Mouse (Mus musculus): ENCODE results near the gene Ak5. TPM values are rescaled to one million over a fixed set of nuclear protein-coding genes. Genes with fewer than 3 reads are reported as not detected.

Ak5 gene
- polyA plus RNA-seq, 1 experiment from 2014 or later = 0.93 TPM

GRCm38 (mm10) chr3:152468032-152468431 is 200.1 kb downstream of the Ak5 start:
- Histone ChIP-seq H3K36me3 (ENCODE audit: control insufficient read depth, insufficient read depth, low read length) (no peaks in the 10 kb centered on the region), H3K27me3 (ENCODE audit: control insufficient read depth, insufficient read depth, low read length) (no peaks in the 10 kb centered on the region), H3K9ac (ENCODE audit: low read length) (no peak overlapping the region), H3K9me3 (ENCODE audit: control insufficient read depth, low read length) (no peaks in the 10 kb centered on the region), H3K4me1 (ENCODE audit: control insufficient read depth in 2 of 2, insufficient read depth in 2 of 2, low read length in 2 of 2) (peaks cover 21 to 28% of the 10 kb centered on the region in 2 experiments), H3K4me2 (ENCODE audit: low read length) (no peak overlapping the region), H3K4me3 (ENCODE audit: control insufficient read depth in 1 of 2, insufficient read depth in 1 of 2, low read depth in 1 of 2, low read length in 2 of 2) (no peak overlapping the region), H3K27ac (replicated peaks in 1 of 2; ENCODE audit: control insufficient read depth in 1 of 2, insufficient read depth in 1 of 2, low read depth in 2 of 2, low read length in 2 of 2) (no peak overlapping the region)
- no peak for ATAC-seq (ENCODE audit: insufficient number of reproducible peaks, insufficient read depth, low FRiP score, low read depth)
- 89% methylated on average over 8 of the region's 8 CpGs for WGBS

DNA sequence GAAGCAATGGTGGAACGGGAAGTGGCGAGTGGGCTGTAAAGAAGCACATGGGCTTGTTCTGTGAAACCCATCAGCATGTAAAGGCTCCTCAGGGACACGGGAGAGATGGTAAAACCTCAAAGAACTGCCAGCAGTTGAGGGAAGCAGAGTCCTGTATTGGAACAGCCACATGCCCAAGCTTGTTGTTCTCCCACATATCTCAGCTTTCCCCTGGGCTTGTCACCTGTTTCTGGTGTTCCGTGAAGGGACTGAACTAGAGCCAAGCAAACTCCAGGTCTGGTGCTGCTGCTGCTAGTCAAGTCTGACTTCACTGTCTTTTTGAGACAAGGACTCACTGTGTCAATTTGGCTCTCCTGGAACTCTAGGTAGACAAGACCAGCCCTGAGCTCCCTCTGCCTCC is 200.8 kb downstream of the Ak5 start:
- no peak overlapping the region for H3K9ac ChIP-seq (ENCODE audit: low read length)
- H3K27ac ChIP-seq (replicated peaks in 1 of 2; ENCODE audit: control insufficient read depth in 1 of 2, insufficient read depth in 1 of 2, low read depth in 2 of 2, low read length in 2 of 2) = 0 out of 4 replicates have a peak overlapping the region, but pooled peaks of 1 of the 2 experiments have one; percentile 2
- peaks cover 21 to 28% of the 10 kb centered on the region in 2 experiments for H3K4me1 ChIP-seq (ENCODE audit: control insufficient read depth in 2 of 2, insufficient read depth in 2 of 2, low read length in 2 of 2)
- no peak overlapping the region for H3K4me3 ChIP-seq (ENCODE audit: control insufficient read depth in 1 of 2, insufficient read depth in 1 of 2, low read depth in 1 of 2, low read length in 2 of 2)
- H3K9me3 ChIP-seq (ENCODE audit: control insufficient read depth, low read length) = no peaks in the 10 kb centered on the region
- peak; percentile 31; the same call in 1 of the 2 replicates for ATAC-seq (ENCODE audit: insufficient number of reproducible peaks, insufficient read depth, low FRiP score, low read depth)
- H3K27me3 ChIP-seq (ENCODE audit: control insufficient read depth, insufficient read depth, low read length) = no peaks in the 10 kb centered on the region
- no peak overlapping the region for H3K4me2 ChIP-seq (ENCODE audit: low read length)
- no peaks in the 10 kb centered on the region for H3K36me3 ChIP-seq (ENCODE audit: control insufficient read depth, insufficient read depth, low read length)
- 76% methylated on average over 4 of the region's 4 CpGs for WGBS

GRCm38 (mm10) chr3:152466849-152467248 is 201.3 kb downstream of the Ak5 start:
- no peaks in the 10 kb centered on the region for H3K27me3 ChIP-seq (ENCODE audit: control insufficient read depth, insufficient read depth, low read length)
- no peak overlapping the region for H3K9ac ChIP-seq (ENCODE audit: low read length)
- peaks cover 22 to 31% of the 10 kb centered on the region in 2 experiments for H3K4me1 ChIP-seq (ENCODE audit: control insufficient read depth in 2 of 2, insufficient read depth in 2 of 2, low read length in 2 of 2)
- H3K27ac ChIP-seq (replicated peaks in 1 of 2; ENCODE audit: control insufficient read depth in 1 of 2, insufficient read depth in 1 of 2, low read depth in 2 of 2, low read length in 2 of 2) = 0 out of 4 replicates have a peak overlapping the region, but pooled peaks of 1 of the 2 experiments have one; percentile 2
- H3K4me3 ChIP-seq (ENCODE audit: control insufficient read depth in 1 of 2, insufficient read depth in 1 of 2, low read depth in 1 of 2, low read length in 2 of 2) = no peak overlapping the region
- H3K4me2 ChIP-seq (ENCODE audit: low read length) = no peak overlapping the region
- no peaks in the 10 kb centered on the region for H3K9me3 ChIP-seq (ENCODE audit: control insufficient read depth, low read length)
- peak; percentile 18; the same call in 1 of the 2 replicates for ATAC-seq (ENCODE audit: insufficient number of reproducible peaks, insufficient read depth, low FRiP score, low read depth)
- peaks cover under 1% of the 10 kb centered on the region; the same call in 1 of the 2 replicates for H3K36me3 ChIP-seq (ENCODE audit: control insufficient read depth, insufficient read depth, low read length)
- WGBS = 55% methylated on average over 9 of the region's 9 CpGs

DNA sequence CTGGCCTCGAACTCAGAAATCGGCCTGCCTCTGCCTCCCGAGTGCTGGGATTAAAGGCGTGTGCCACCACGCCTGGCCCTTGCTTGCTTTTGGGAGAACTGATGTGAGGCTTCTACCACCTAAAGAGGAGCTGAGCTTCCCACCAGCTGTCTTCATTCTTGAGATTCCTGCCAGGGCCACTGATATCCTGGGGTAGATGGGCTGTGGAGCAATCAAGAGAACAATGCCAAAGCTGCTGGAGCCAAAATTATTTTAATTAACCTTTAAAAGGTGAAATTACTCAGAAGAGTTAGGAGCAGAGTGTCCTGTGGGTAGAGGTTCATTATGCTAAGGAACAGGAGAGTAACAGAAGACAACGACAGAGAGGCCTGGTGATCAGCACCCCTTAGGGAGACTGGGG is 202.8 kb downstream of the Ak5 start:
- H3K4me2 ChIP-seq (ENCODE audit: low read length) = no peak overlapping the region
- no peaks in the 10 kb centered on the region for H3K9me3 ChIP-seq (ENCODE audit: control insufficient read depth, low read length)
- H3K9ac ChIP-seq (ENCODE audit: low read length) = no peak overlapping the region
- WGBS = 83% methylated on average over 6 of the region's 6 CpGs
- H3K27ac ChIP-seq (replicated peaks in 1 of 2; ENCODE audit: control insufficient read depth in 1 of 2, insufficient read depth in 1 of 2, low read depth in 2 of 2, low read length in 2 of 2) = no peak overlapping the region
- no peak overlapping the region for H3K4me3 ChIP-seq (ENCODE audit: control insufficient read depth in 1 of 2, insufficient read depth in 1 of 2, low read depth in 1 of 2, low read length in 2 of 2)
- H3K36me3 ChIP-seq (ENCODE audit: control insufficient read depth, insufficient read depth, low read length) = peaks cover 12% of the 10 kb centered on the region
- H3K4me1 ChIP-seq (ENCODE audit: control insufficient read depth in 2 of 2, insufficient read depth in 2 of 2, low read length in 2 of 2) = peaks cover 25 to 41% of the 10 kb centered on the region in 2 experiments
- no peak for ATAC-seq (ENCODE audit: insufficient number of reproducible peaks, insufficient read depth, low FRiP score, low read depth)
- H3K27me3 ChIP-seq (ENCODE audit: control insufficient read depth, insufficient read depth, low read length) = no peaks in the 10 kb centered on the region

- H3K27me3 ChIP-seq (ENCODE audit: control insufficient read depth, insufficient read depth, low read length) = no peaks in the 10 kb centered on the region
- H3K27ac ChIP-seq (replicated peaks in 1 of 2; ENCODE audit: control insufficient read depth in 1 of 2, insufficient read depth in 1 of 2, low read depth in 2 of 2, low read length in 2 of 2) = no peak overlapping the region
- no peak overlapping the region for H3K9ac ChIP-seq (ENCODE audit: low read length)
- no peak overlapping the region for H3K4me2 ChIP-seq (ENCODE audit: low read length)
- H3K36me3 ChIP-seq (ENCODE audit: control insufficient read depth, insufficient read depth, low read length) = peaks cover 14% of the 10 kb centered on the region
- WGBS = 96% methylated on average over 3 of the region's 3 CpGs
- peaks cover 21 to 39% of the 10 kb centered on the region in 2 experiments for H3K4me1 ChIP-seq (ENCODE audit: control insufficient read depth in 2 of 2, insufficient read depth in 2 of 2, low read length in 2 of 2)
- H3K4me3 ChIP-seq (ENCODE audit: control insufficient read depth in 1 of 2, insufficient read depth in 1 of 2, low read depth in 1 of 2, low read length in 2 of 2) = no peak overlapping the region
- no peak for ATAC-seq (ENCODE audit: insufficient number of reproducible peaks, insufficient read depth, low FRiP score, low read depth)
- H3K9me3 ChIP-seq (ENCODE audit: control insufficient read depth, low read length) = no peaks in the 10 kb centered on the region
These were observed 203.7 kb downstream of the Ak5 start for GRCm38 (mm10) chr3:152464462-152464861.

GRCm38 (mm10) chr3:152462900-152463299 is 205.3 kb downstream of the Ak5 start:
- no peak for ATAC-seq (ENCODE audit: insufficient number of reproducible peaks, insufficient read depth, low FRiP score, low read depth)

DNA sequence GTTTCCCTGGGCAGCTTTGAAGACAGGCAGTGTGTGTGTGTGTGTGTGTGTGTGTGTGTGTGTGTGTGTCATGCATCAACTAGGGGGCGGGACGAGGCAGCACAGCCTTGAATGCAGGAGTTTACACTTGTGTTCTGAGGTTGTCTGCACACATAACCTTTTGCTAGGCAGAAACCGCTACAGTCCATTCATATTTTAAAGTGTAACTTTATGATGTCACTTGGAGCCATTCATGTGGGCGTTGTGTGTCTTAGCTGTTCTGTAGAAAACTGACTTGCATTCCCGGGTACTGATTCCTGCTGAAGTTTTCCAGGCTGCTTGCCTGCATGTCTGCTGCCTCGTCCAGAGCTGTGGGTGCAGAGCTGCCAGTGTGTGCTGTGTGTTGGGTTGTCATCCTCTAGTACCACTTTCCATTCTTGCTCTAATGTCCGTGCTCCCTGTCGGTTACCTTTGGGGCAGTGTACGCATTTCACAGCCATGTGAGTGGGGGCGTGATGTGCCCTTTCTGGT is 206.1 kb downstream of the Ak5 start:
- Histone ChIP-seq H3K27me3 (ENCODE audit: control insufficient read depth, insufficient read depth, low read length) (no peaks in the 10 kb centered on the region), H3K4me3 (ENCODE audit: control insufficient read depth in 1 of 2, insufficient read depth in 1 of 2, low read depth in 1 of 2, low read length in 2 of 2) (no peak overlapping the region), H3K4me1 (ENCODE audit: control insufficient read depth in 2 of 2, insufficient read depth in 2 of 2, low read length in 2 of 2) (peaks cover 11 to 39% of the 10 kb centered on the region in 2 experiments), H3K27ac (replicated peaks in 1 of 2; ENCODE audit: control insufficient read depth in 1 of 2, insufficient read depth in 1 of 2, low read depth in 2 of 2, low read length in 2 of 2) (no peak overlapping the region), H3K36me3 (ENCODE audit: control insufficient read depth, insufficient read depth, low read length) (peaks cover 34% of the 10 kb centered on the region), H3K4me2 (ENCODE audit: low read length) (no peak overlapping the region), H3K9ac (ENCODE audit: low read length) (no peak overlapping the region), H3K9me3 (ENCODE audit: control insufficient read depth, low read length) (no peaks in the 10 kb centered on the region)
- 77% methylated on average over 10 of the region's 10 CpGs for WGBS
- no peak for ATAC-seq (ENCODE audit: insufficient number of reproducible peaks, insufficient read depth, low FRiP score, low read depth)

More at GRCm38 (mm10) chr3:152462900-152463299, 205.3 kb downstream of the Ak5 start:
- H3K9ac ChIP-seq (ENCODE audit: low read length) = no peak overlapping the region
- no peaks in the 10 kb centered on the region for H3K9me3 ChIP-seq (ENCODE audit: control insufficient read depth, low read length)
- H3K36me3 ChIP-seq (ENCODE audit: control insufficient read depth, insufficient read depth, low read length) = peaks cover 26% of the 10 kb centered on the region
- peaks cover 14 to 33% of the 10 kb centered on the region in 2 experiments for H3K4me1 ChIP-seq (ENCODE audit: control insufficient read depth in 2 of 2, insufficient read depth in 2 of 2, low read length in 2 of 2)
- H3K4me2 ChIP-seq (ENCODE audit: low read length) = no peak overlapping the region
- no peak overlapping the region for H3K27ac ChIP-seq (replicated peaks in 1 of 2; ENCODE audit: control insufficient read depth in 1 of 2, insufficient read depth in 1 of 2, low read depth in 2 of 2, low read length in 2 of 2)
- H3K4me3 ChIP-seq (ENCODE audit: control insufficient read depth in 1 of 2, insufficient read depth in 1 of 2, low read depth in 1 of 2, low read length in 2 of 2) = no peak overlapping the region
- 92% methylated on average over 10 of the region's 10 CpGs for WGBS
- no peaks in the 10 kb centered on the region for H3K27me3 ChIP-seq (ENCODE audit: control insufficient read depth, insufficient read depth, low read length)

GRCm38 (mm10) chr3:152460802-152461201 is 207.4 kb downstream of the Ak5 start:
- 44% methylated on average over 4 of the region's 4 CpGs for WGBS
- Histone ChIP-seq H3K4me2 (ENCODE audit: low read length) (no peak overlapping the region), H3K4me3 (ENCODE audit: control insufficient read depth in 1 of 2, insufficient read depth in 1 of 2, low read depth in 1 of 2, low read length in 2 of 2) (no peak overlapping the region), H3K36me3 (ENCODE audit: control insufficient read depth, insufficient read depth, low read length) (peaks cover 47% of the 10 kb centered on the region), H3K27ac (replicated peaks in 1 of 2; ENCODE audit: control insufficient read depth in 1 of 2, insufficient read depth in 1 of 2, low read depth in 2 of 2, low read length in 2 of 2) (no peak overlapping the region), H3K27me3 (ENCODE audit: control insufficient read depth, insufficient read depth, low read length) (no peaks in the 10 kb centered on the region), H3K4me1 (ENCODE audit: control insufficient read depth in 2 of 2, insufficient read depth in 2 of 2, low read length in 2 of 2) (peaks cover 6 to 28% of the 10 kb centered on the region in 2 experiments; a peak in 3 of 4 replicates), H3K9me3 (ENCODE audit: control insufficient read depth, low read length) (no peaks in the 10 kb centered on the region), H3K9ac (ENCODE audit: low read length) (no peak overlapping the region)
- ATAC-seq (ENCODE audit: insufficient number of reproducible peaks, insufficient read depth, low FRiP score, low read depth) = no peak

All from heart, embryonic 14.5 days (tissue).